Mouse (Mus musculus) embryonic facial prominence, embryonic 15.5 days (tissue): ENCODE measurements around the gene Fermt1. TPM values are rescaled to one million over a fixed set of nuclear protein-coding genes. Genes with fewer than 3 reads are reported as not detected.

Source experiments
- ATAC-seq: fragments of 200-750 bp; cut with Nextera tagmentation; 2 replicates; pipeline ENCODE4 v1.8.0; 2017; ENCODE audit warnings: low read depth, moderate TSS enrichment; ENCODE audit not compliant: insufficient number of reproducible peaks, low FRiP score, low TSS enrichment
- H3K27ac ChIP-seq: fragments of 300-500 bp; sonication (generic); replicated peaks from 2 replicates; pipeline ENCODE4 v1.5.1; 2015; ENCODE audit warnings: mild to moderate bottlenecking, inconsistent platforms
- H3K27me3 ChIP-seq: fragments of 300-500 bp; sonication (generic); 2 replicates; pipeline ENCODE4 v1.6.1; 2015; ENCODE audit warnings: inconsistent platforms
- H3K36me3 ChIP-seq: fragments of 300-500 bp; sonication (generic); 2 replicates; pipeline ENCODE4 v1.6.1; 2015; ENCODE audit warnings: mild to moderate bottlenecking, inconsistent platforms
- H3K4me1 ChIP-seq: fragments of 300-500 bp; sonication (generic); 2 replicates; pipeline ENCODE4 v1.6.1; 2015; ENCODE audit warnings: inconsistent platforms
- H3K4me2 ChIP-seq: fragments of 300-500 bp; sonication (generic); replicated peaks from 2 replicates; pipeline ENCODE4 v1.6.1; 2015; ENCODE audit warnings: mild to moderate bottlenecking, inconsistent platforms
- H3K4me3 ChIP-seq: fragments of 300-500 bp; sonication (generic); replicated peaks from 2 replicates; pipeline ENCODE4 v1.5.1; 2015; ENCODE audit warnings: mild to moderate bottlenecking, inconsistent platforms
- H3K9ac ChIP-seq: fragments of 300-500 bp; sonication (generic); 2 replicates; pipeline ENCODE4 v1.6.1; 2015; ENCODE audit warnings: inconsistent platforms
- H3K9me3 ChIP-seq: fragments of 300-500 bp; sonication (generic); replicated peaks from 2 replicates; pipeline ENCODE4 v1.6.1; 2016; ENCODE audit warnings: inconsistent platforms
- WGBS: fragments of 180-500 bp; shearing (Covaris S2); methylation state at CpG from one replicate; pipeline ENCODE4 v1.1.7; 2015; 5-methylcytosine and 5-hydroxymethylcytosine counted together
- polyA plus RNA-seq: library from polyadenylated mRNA; unstranded; fragments of >200 nt; fragmentation: Nextera tagmentation; extraction: Ambion mirVana; gene quantifications from 2 replicates; pipeline ENCODE4 v1.2.1, GENCODE M21; 2015

Gene Fermt1
- polyA plus RNA-seq, 1 experiment from 2014 or later: 23.5 TPM

GRCm38 (mm10) chr2:132914785-132915184 is 30.9 kb downstream of the Fermt1 start:
- Histone ChIP-seq H3K4me3 (no peak overlapping the region), H3K9me3 (no peaks in the 10 kb centered on the region), H3K4me1 (no peaks in the 10 kb centered on the region), H3K27ac (no peak overlapping the region), H3K9ac (no peak overlapping the region), H3K36me3 (no peaks in the 10 kb centered on the region), H3K4me2 (no peak overlapping the region), H3K27me3 (no peaks in the 10 kb centered on the region)
- WGBS: 82% methylated on average over 1 of the region's 1 CpGs
- ATAC-seq: no peak

GRCm38 (mm10) chr2:132906763-132907162 is 38.9 kb downstream of the Fermt1 start:
- no peak for ATAC-seq
- Histone ChIP-seq H3K9me3 (no peaks in the 10 kb centered on the region), H3K27ac (no peak overlapping the region), H3K4me3 (no peak overlapping the region), H3K4me2 (no peak overlapping the region), H3K4me1 (no peaks in the 10 kb centered on the region), H3K36me3 (no peaks in the 10 kb centered on the region), H3K9ac (no peak overlapping the region), H3K27me3 (no peaks in the 10 kb centered on the region)
- WGBS: 35% methylated on average over 8 of the region's 8 CpGs

GRCm38 (mm10) chr2:132904961-132905360 is 40.7 kb downstream of the Fermt1 start:
- WGBS: 62% methylated on average over 2 of the region's 2 CpGs
- ATAC-seq: no peak
- Histone ChIP-seq H3K27me3 (no peaks in the 10 kb centered on the region), H3K4me3 (no peak overlapping the region), H3K36me3 (no peaks in the 10 kb centered on the region), H3K4me1 (no peaks in the 10 kb centered on the region), H3K9me3 (no peaks in the 10 kb centered on the region), H3K27ac (no peak overlapping the region), H3K4me2 (no peak overlapping the region), H3K9ac (no peak overlapping the region)

GRCm38 (mm10) chr2:132903498-132903897 is 42.2 kb downstream of the Fermt1 start:
- H3K4me3 ChIP-seq: no peak overlapping the region
- no peak overlapping the region for H3K4me2 ChIP-seq
- no peaks in the 10 kb centered on the region for H3K36me3 ChIP-seq
- ATAC-seq: no peak
- no peaks in the 10 kb centered on the region for H3K9me3 ChIP-seq
- H3K4me1 ChIP-seq: no peaks in the 10 kb centered on the region
- whole genome bisulfite sequencing: 38% methylated on average over 3 of the region's 3 CpGs
- no peak overlapping the region for H3K9ac ChIP-seq
- no peaks in the 10 kb centered on the region for H3K27me3 ChIP-seq
- no peak overlapping the region for H3K27ac ChIP-seq

GRCm38 (mm10) chr2:132902056-132902455 is 43.6 kb downstream of the Fermt1 start:
- H3K27me3 ChIP-seq: no peaks in the 10 kb centered on the region

GRCm38 (mm10) chr2:132901636-132902035 is 44.1 kb downstream of the Fermt1 start:
- Histone ChIP-seq H3K27me3 (no peaks in the 10 kb centered on the region), H3K4me2 (no peak overlapping the region), H3K27ac (no peak overlapping the region), H3K36me3 (no peaks in the 10 kb centered on the region), H3K4me3 (no peak overlapping the region), H3K9me3 (no peaks in the 10 kb centered on the region), H3K9ac (no peak overlapping the region), H3K4me1 (no peaks in the 10 kb centered on the region)
- no peak for ATAC-seq
- 80% methylated on average over 4 of the region's 4 CpGs for WGBS

More at GRCm38 (mm10) chr2:132902056-132902455, 43.6 kb downstream of the Fermt1 start:
- ATAC-seq: no peak
- H3K27ac ChIP-seq: no peak overlapping the region
- H3K36me3 ChIP-seq: no peaks in the 10 kb centered on the region
- H3K4me1 ChIP-seq: no peaks in the 10 kb centered on the region
- H3K9me3 ChIP-seq: no peaks in the 10 kb centered on the region
- WGBS: 70% methylated on average over 4 of the region's 4 CpGs
- H3K4me2 ChIP-seq: no peak overlapping the region
- H3K9ac ChIP-seq: no peak overlapping the region
- no peak overlapping the region for H3K4me3 ChIP-seq

- Histone ChIP-seq H3K27me3 (no peaks in the 10 kb centered on the region), H3K4me1 (no peaks in the 10 kb centered on the region), H3K9ac (no peak overlapping the region), H3K36me3 (no peaks in the 10 kb centered on the region), H3K4me2 (no peak overlapping the region), H3K4me3 (no peak overlapping the region), H3K27ac (no peak overlapping the region), H3K9me3 (no peaks in the 10 kb centered on the region)
- 71% methylated on average over 1 of the region's 1 CpGs for WGBS
- ATAC-seq: no peak
Measured at GRCm38 (mm10) chr2:132900596-132900995, 45.1 kb downstream of the Fermt1 start.

GRCm38 (mm10) chr2:132898211-132898610 is 47.5 kb downstream of the Fermt1 start:
- Histone ChIP-seq H3K9ac (no peak overlapping the region), H3K4me1 (no peaks in the 10 kb centered on the region), H3K9me3 (no peaks in the 10 kb centered on the region), H3K27ac (no peak overlapping the region), H3K36me3 (no peaks in the 10 kb centered on the region), H3K27me3 (no peaks in the 10 kb centered on the region), H3K4me2 (no peak overlapping the region), H3K4me3 (no peak overlapping the region)
- WGBS: 48% methylated on average over 1 of the region's 1 CpGs
- ATAC-seq: no peak

- no peak for ATAC-seq
- H3K4me3 ChIP-seq: no peak overlapping the region
- H3K4me1 ChIP-seq: no peaks in the 10 kb centered on the region
- H3K9me3 ChIP-seq: no peaks in the 10 kb centered on the region
- no peaks in the 10 kb centered on the region for H3K36me3 ChIP-seq
- H3K27ac ChIP-seq: no peak overlapping the region
- WGBS: 73% methylated on average over 5 of the region's 5 CpGs
- no peak overlapping the region for H3K4me2 ChIP-seq
- H3K9ac ChIP-seq: no peak overlapping the region
- H3K27me3 ChIP-seq: no peaks in the 10 kb centered on the region
Measured at GRCm38 (mm10) chr2:132893826-132894225, 51.9 kb downstream of the Fermt1 start.

GRCm38 (mm10) chr2:132885312-132885711 is 60.4 kb downstream of the Fermt1 start:
- H3K36me3 ChIP-seq: no peaks in the 10 kb centered on the region
- H3K27me3 ChIP-seq: peaks cover 10% of the 10 kb centered on the region
- no peak overlapping the region for H3K4me2 ChIP-seq
- ATAC-seq: no peak
- H3K9ac ChIP-seq: no peak overlapping the region
- H3K27ac ChIP-seq: no peak overlapping the region
- no peak overlapping the region for H3K4me3 ChIP-seq
- no peaks in the 10 kb centered on the region for H3K4me1 ChIP-seq
- 89% methylated on average over 7 of the region's 7 CpGs for WGBS
- no peaks in the 10 kb centered on the region for H3K9me3 ChIP-seq

- WGBS: 73% methylated on average over 8 of the region's 8 CpGs
- peaks cover 5% of the 10 kb centered on the region for H3K4me1 ChIP-seq
- H3K9ac ChIP-seq: no peak overlapping the region
- no peak overlapping the region for H3K27ac ChIP-seq
- H3K4me3 ChIP-seq: no peak overlapping the region
- peaks cover 19% of the 10 kb centered on the region for H3K27me3 ChIP-seq
- no peaks in the 10 kb centered on the region for H3K36me3 ChIP-seq
- no peak for ATAC-seq
- H3K9me3 ChIP-seq: no peaks in the 10 kb centered on the region
- no peak overlapping the region for H3K4me2 ChIP-seq
Measured at GRCm38 (mm10) chr2:132884303-132884967, 61.3 kb downstream of the Fermt1 start.
